Mouse (Mus musculus): Measurements from ENCODE around the gene Unc13b.

DNA sequence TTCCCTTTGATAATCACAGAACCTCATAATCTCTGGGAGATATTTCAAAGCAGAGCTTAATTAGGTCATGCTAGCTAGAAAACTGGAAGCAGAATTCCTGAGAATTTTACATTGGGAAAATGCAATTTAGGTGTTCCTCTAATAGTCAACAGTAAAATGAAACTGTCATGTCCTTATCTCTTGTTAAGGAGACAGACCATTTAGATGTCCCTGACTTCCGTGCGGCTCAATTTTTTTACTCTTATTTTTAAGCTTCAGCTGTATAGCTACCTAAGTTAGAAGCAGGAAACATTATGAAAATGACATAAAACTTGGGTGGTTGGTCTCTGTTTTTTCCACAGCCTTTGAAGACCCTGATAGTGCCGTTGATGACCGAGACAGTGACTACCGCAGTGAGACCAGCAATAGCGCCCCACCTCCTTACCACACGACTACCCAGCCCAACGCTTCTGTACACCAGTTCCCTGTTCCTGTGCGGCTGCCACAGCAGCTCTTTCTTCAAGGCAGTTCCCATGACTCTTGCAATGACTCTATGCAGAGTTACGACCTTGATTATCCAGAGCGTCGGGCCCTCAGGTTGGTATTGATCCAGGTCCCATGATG is 106.8 kb downstream of the Unc13b start:
- TF ChIP-seq CTCF (IDR thresholded peaks at IDR 0.05; ENCODE audit: control insufficient read depth, insufficient read depth, insufficient replicate concordance, low read depth, low read length) (no peak), POLR2A (IDR thresholded peaks at IDR 0.05; ENCODE audit: control insufficient read depth, low read depth, low read length) (no peak)

Data from testis, adult 2 months (tissue).